Mouse (Mus musculus) ES-E14 (cell line): ENCODE measurements around the gene Siglecg. TPM values are rescaled to one million over a fixed set of nuclear protein-coding genes. Genes with fewer than 3 reads are reported as not detected.

ENCODE experiments used
- DNase-seq: peaks from one replicate; pipeline ENCODE4 v3.0.0-alpha.2; 2013; ENCODE audit warnings: low read depth, low spot score
- H3K27ac ChIP-seq: 2 replicates; pipeline ENCODE4 v1.5.1; 2012; ENCODE audit warnings: low read depth, mild to moderate bottlenecking, low read length, moderate library complexity, mixed read lengths; ENCODE audit not compliant: poor library complexity, insufficient read depth, severe bottlenecking
- H3K36me3 ChIP-seq: 2 replicates; pipeline ENCODE4 v1.6.1; 2012; ENCODE audit warnings: mild to moderate bottlenecking, low read length, moderate library complexity, mixed read lengths; ENCODE audit not compliant: control insufficient read depth, poor library complexity, insufficient read depth, severe bottlenecking
- H3K4me1 ChIP-seq, 2 experiments: fragments of 150-350 bp in 1 of 2; sonication (generic) in 1 of 2; 2 replicates each; pipeline ENCODE4 v1.6.1; 2012; ENCODE audit warnings: low read length in 2 of 2, mild to moderate bottlenecking in 1 of 2, mixed read lengths in 1 of 2; ENCODE audit not compliant: control insufficient read depth in 2 of 2, insufficient read depth in 2 of 2, poor library complexity in 1 of 2
- H3K4me3 ChIP-seq, 2 experiments: fragments of 150-350 bp in 1 of 2; sonication (generic) in 1 of 2; 2 replicates each; pipeline ENCODE4 v1.5.1; 2012; ENCODE audit warnings: low read length in 2 of 2, low read depth in 1 of 2, mild to moderate bottlenecking in 1 of 2, mixed read lengths in 1 of 2; ENCODE audit not compliant: insufficient read depth in 1 of 2, poor library complexity in 1 of 2, severe bottlenecking in 1 of 2
- H3K9ac ChIP-seq: 2 replicates; pipeline ENCODE4 v1.6.1; 2012; ENCODE audit warnings: low read depth, mild to moderate bottlenecking, low read length, mixed read lengths; ENCODE audit not compliant: poor library complexity, insufficient read depth, severe bottlenecking
- H3K9me3 ChIP-seq: fragments of 150-350 bp; sonication (generic); 2 replicates; pipeline ENCODE4 v1.6.1; 2012; ENCODE audit warnings: low read depth, mild to moderate bottlenecking, low read length; ENCODE audit not compliant: control insufficient read depth, insufficient read depth
- CHD2 ChIP-seq: IDR thresholded peaks from 2 replicates; pipeline ENCODE4 v1.6.1; 2014; ENCODE audit warnings: mild to moderate bottlenecking, low read depth, low read length, inconsistent platforms
- HCFC1 ChIP-seq: IDR thresholded peaks from 2 replicates; pipeline ENCODE4 v1.6.1; 2012; ENCODE audit warnings: low read length, inconsistent platforms, borderline replicate concordance; ENCODE audit not compliant: insufficient read depth
- MAFK ChIP-seq: IDR thresholded peaks from 2 replicates; pipeline ENCODE4 v1.6.1; 2014; ENCODE audit warnings: mild to moderate bottlenecking, low read depth, low read length, inconsistent platforms; ENCODE audit not compliant: insufficient read depth
- ZC3H11A ChIP-seq: IDR thresholded peaks from 2 replicates; pipeline ENCODE4 v1.6.1; 2012; ENCODE audit warnings: low read depth, mild to moderate bottlenecking, inconsistent platforms, low read length, borderline replicate concordance
- ZNF384 ChIP-seq: IDR thresholded peaks from 2 replicates; pipeline ENCODE4 v1.6.1; 2012; ENCODE audit warnings: low read depth, low read length, inconsistent platforms
- in situ Hi-C, 2 experiments: fragments of 600-800 bp; cut with MboI; formaldehyde crosslinking; loops; one replicate each; pipeline ENCODE4 v1.15.1; 2025; ENCODE audit warnings: low sequenced_read_pairs in 2 of 2, inconsistent platforms in 1 of 2; ENCODE audit not compliant: unreplicated experiment in 2 of 2
- total RNA-seq: library from RNA; depleted of rRNA; stranded (reverse); fragments of 300-350 nt; gene quantifications from 2 replicates; pipeline ENCODE4 v1.2.3, GENCODE M21; 2012; rRNA removed

Siglecg gene
- total RNA-seq, 1 experiment = 1.9 TPM

- TF ChIP-seq MAFK (no peak), ZNF384 (no peak), CHD2 (no peak), ZC3H11A (no peak), HCFC1 (no peak; the same call in 1 of the 2 replicates)
- Histone ChIP-seq H3K27ac (no peak overlapping the region), H3K4me1 (peaks cover 0 to 3% of the 10 kb centered on the region in 2 experiments; a peak in 1 of 4 replicates), H3K4me3 (peak overlapping the region; percentile 71), H3K36me3 (no peaks in the 10 kb centered on the region), H3K9ac (peak overlapping the region; percentile 55), H3K9me3 (no peaks in the 10 kb centered on the region)
- in situ Hi-C loops = no loop called here
- DNase-seq = peak; percentile 96
Observed at GRCm38 (mm10) chr7:43465344-43466098, 57.5 kb downstream of the Siglecg start.

DNA sequence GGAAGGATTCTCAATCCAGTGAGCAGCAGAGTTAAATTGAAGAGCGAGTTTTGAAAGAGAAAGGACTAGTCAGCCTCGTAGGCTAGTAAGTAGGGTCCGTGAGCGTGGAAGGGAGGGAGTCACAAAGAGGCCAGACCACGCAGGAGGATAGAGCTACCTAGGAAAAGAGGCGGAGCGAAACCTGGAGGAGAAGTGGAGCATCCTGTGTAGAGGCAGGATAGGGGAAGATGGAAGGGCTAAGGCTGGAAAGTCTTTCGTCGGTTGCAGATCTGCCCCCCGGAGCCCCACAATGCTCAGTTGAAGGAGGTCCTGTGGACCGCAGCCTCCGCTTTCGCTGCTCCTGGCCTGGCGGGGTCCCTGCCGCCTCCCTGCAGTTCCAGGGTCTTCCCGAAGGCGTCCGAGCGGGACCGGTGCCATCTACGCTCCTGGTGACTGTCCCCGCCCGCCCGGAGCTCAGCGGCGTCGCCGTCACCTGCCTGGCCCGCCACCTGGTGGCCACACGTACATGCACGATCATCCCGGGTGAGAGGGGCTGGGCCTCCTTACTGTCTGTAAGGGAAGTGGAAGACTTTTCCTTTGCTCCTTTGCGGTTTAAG is 58.2 kb downstream of the Siglecg start:
- Histone ChIP-seq H3K9me3 (no peaks in the 10 kb centered on the region), H3K4me3 (peak overlapping the region; percentile 65 to 71), H3K9ac (peak overlapping the region; percentile 35; the same call in 1 of the 2 replicates), H3K27ac (no peak overlapping the region), H3K4me1 (peaks cover 0 to 3% of the 10 kb centered on the region in 2 experiments; a peak in 1 of 4 replicates), H3K36me3 (no peaks in the 10 kb centered on the region)
- in situ Hi-C loops = no loop called here
- TF ChIP-seq HCFC1 (0 out of 2 replicates have a peak, but pooled peaks have one; percentile 15), ZC3H11A (peak; percentile 62; the same call in 1 of the 2 replicates), MAFK (no peak)
- DNase-seq = peak; percentile 80

Other genes with a start within 250 kb of the Siglecg start
- gene Zfp715, start 94.9 kb upstream of the Siglecg start, total RNA-seq = 12.9 and 13.6 TPM in 2 replicates
- 0.49 and 1.1 TPM in 2 replicates for gene Siglecf, start 56.9 kb upstream of the Siglecg start, total RNA-seq
- 0.79 and 1.1 TPM in 2 replicates for gene Lim2, start 19.5 kb downstream of the Siglecg start, total RNA-seq
- 0.37 and 0.62 TPM in 2 replicates for gene Nkg7, start 28.9 kb downstream of the Siglecg start, total RNA-seq
- not detected in 2 replicates for gene Cldnd2, start 32.6 kb downstream of the Siglecg start, total RNA-seq
- gene Etfb, start 35.9 kb downstream of the Siglecg start, total RNA-seq = 126 and 134 TPM in 2 replicates
- not detected in 2 replicates for gene Gm45233, start 35.9 kb downstream of the Siglecg start, total RNA-seq
- gene Vsig10l, start 54.9 kb downstream of the Siglecg start, total RNA-seq = 2.9 and 3.6 TPM in 2 replicates
- 0.95 and 1.7 TPM in 2 replicates for gene Iglon5, start 81.9 kb downstream of the Siglecg start, total RNA-seq
- gene 4931406B18Rik, start 97.7 kb downstream of the Siglecg start, total RNA-seq = not detected in 2 replicates
- 0.04 and 0.16 TPM in 2 replicates for gene Cd33, start 136.2 kb downstream of the Siglecg start, total RNA-seq
- gene Zfp658, start 154.1 kb downstream of the Siglecg start, total RNA-seq = 1.9 and 2.1 TPM in 2 replicates
- 9.2 and 9.9 TPM in 2 replicates for gene Zfp719, start 171.4 kb downstream of the Siglecg start, total RNA-seq
- gene Zfp819, start 199.0 kb downstream of the Siglecg start, total RNA-seq = 13.0 and 17.7 TPM in 2 replicates
- 0.11 TPM in 1 of 2 replicates, not detected in the other for gene Ceacam18, start 226.5 kb downstream of the Siglecg start, total RNA-seq